Mouse (Mus musculus) brain, embryonic 14.5 days (tissue): Measurements from ENCODE around the gene Opn1sw.

Source experiments
- CTCF ChIP-seq: fragments of 200-500 bp; IDR thresholded peaks from 2 replicates; pipeline ENCODE4 v1.5.1; 2012; ENCODE audit warnings: inconsistent platforms, mild to moderate bottlenecking, moderate library complexity, borderline replicate concordance; ENCODE audit not compliant: insufficient read depth, insufficient read length; ENCODE audit errors: extremely low read depth
- POLR2A ChIP-seq: fragments of 200-500 bp; IDR thresholded peaks from 2 replicates; pipeline ENCODE4 v1.6.1; 2012; ENCODE audit warnings: mild to moderate bottlenecking, inconsistent platforms, borderline replicate concordance; ENCODE audit not compliant: poor library complexity, insufficient read depth, insufficient read length, severe bottlenecking; ENCODE audit errors: extremely low read depth

GRCm38 (mm10) chr6:29347189-29347588, 41.1 kb downstream of the Opn1sw start:
- no peak for TF ChIP-seq CTCF
- no peak for TF ChIP-seq POLR2A
